Comparison of ENCODE assay signal across 12 mouse cellular contexts in genomic region chr17:27194258-27195185, GRCm38 (mm10). TPM values are rescaled to one million over a fixed set of nuclear protein-coding genes. Genes with fewer than 3 reads are reported as not detected.
A peak's percentile ranks its signal among the peaks of the same experiment; 100 is the strongest.
DNase-seq lines count a peak whose midpoint lies in the region; ATAC-seq and TF ChIP-seq lines count a peak whose summit lies in the region.
"Had no signal": no experiment of that assay in that cellular context is flagged by ENCODE, and none has a peak within 500 bp of the region (broad histone marks: within the 10 kb centered on the region; RNA-seq: fewer than 3 reads in every experiment).

No protein-coding gene starts in this region.

- TF ChIP-seq POLR2A in lung, adult 2 months (IDR thresholded peaks at IDR 0.05; ENCODE audit: borderline replicate concordance, extremely low read depth, low read depth, low read length), result no peak

- peaks cover 23% of the 10 kb centered on the region for H3K4me1 ChIP-seq in hindbrain, embryonic 10.5 days (replicated peaks)
- no peaks in the 10 kb centered on the region; the same call in 1 of the 2 replicates for H3K4me1 ChIP-seq in hindbrain, embryonic 11.5 days (replicated peaks; ENCODE audit: control insufficient read depth, insufficient read depth, low read length)
- H3K4me1 ChIP-seq in erythroblast, embryonic 14.5 days (ENCODE audit: control insufficient read depth), result peaks cover 74% of the 10 kb centered on the region
- peaks cover 46% of the 10 kb centered on the region for H3K4me1 ChIP-seq in liver, embryonic 12.5 days
- H3K4me1 ChIP-seq in neural tube, embryonic 15.5 days, result peaks cover 13% of the 10 kb centered on the region
- no peaks in the 10 kb centered on the region; the same call in 1 of the 2 replicates for H3K4me1 ChIP-seq in lung, adult 2 months (ENCODE audit: control insufficient read depth, insufficient read depth, low read length)

- no peak overlapping the region for H3K4me2 ChIP-seq in hindbrain, embryonic 11.5 days (replicated peaks; ENCODE audit: low read depth, low read length)
- peak overlapping the region; percentile 48 for H3K4me2 ChIP-seq in liver, embryonic 12.5 days
- H3K4me2 ChIP-seq in neural tube, embryonic 15.5 days, result no peak overlapping the region

- H3K4me3 ChIP-seq in hindbrain, embryonic 10.5 days, result no peak overlapping the region; the same call in 1 of the 2 replicates
- H3K4me3 ChIP-seq in hindbrain, embryonic 11.5 days (ENCODE audit: low read depth, low read length), result no peak overlapping the region
- H3K4me3 ChIP-seq in erythroblast, embryonic 14.5 days (replicated peaks), result peak overlapping the region; percentile 31
- H3K4me3 ChIP-seq in liver, embryonic 12.5 days, result no peak overlapping the region
- no peak overlapping the region for H3K4me3 ChIP-seq in neural tube, embryonic 15.5 days (replicated peaks)
- no peak overlapping the region for H3K4me3 ChIP-seq in lung, adult 2 months (replicated peaks; ENCODE audit: extremely low read depth, low read depth, low read length)
- H3K4me3 ChIP-seq: heart, adult 2 months had no signal

- no peak for TF ChIP-seq CTCF in lung, adult 2 months (IDR thresholded peaks at IDR 0.05; ENCODE audit: insufficient read depth, low read length)

- WGBS in hindbrain, embryonic 10.5 days, result 67% methylated on average over 20 of the region's 20 CpGs
- 77% methylated on average over 20 of the region's 20 CpGs for WGBS in hindbrain, embryonic 11.5 days
- 70% methylated on average over 20 of the region's 20 CpGs for WGBS in liver, embryonic 12.5 days (ENCODE audit: insufficient replicate concordance)
- WGBS in neural tube, embryonic 15.5 days, result 72% methylated on average over 20 of the region's 20 CpGs
- WGBS in lung, adult 2 months, result 64% methylated on average over 20 of the region's 20 CpGs

- H3K27me3 ChIP-seq in hindbrain, embryonic 10.5 days (ENCODE audit: insufficient read depth, poor library complexity, severe bottlenecking), result no peaks in the 10 kb centered on the region
- no peaks in the 10 kb centered on the region for H3K27me3 ChIP-seq in hindbrain, embryonic 11.5 days (ENCODE audit: control insufficient read depth, insufficient read depth, low read length)
- no peaks in the 10 kb centered on the region for H3K27me3 ChIP-seq in erythroblast, embryonic 14.5 days (ENCODE audit: control insufficient read depth)
- H3K27me3 ChIP-seq in liver, embryonic 12.5 days (replicated peaks), result no peaks in the 10 kb centered on the region
- H3K27me3 ChIP-seq in neural tube, embryonic 15.5 days (replicated peaks), result no peaks in the 10 kb centered on the region

- no peak for ATAC-seq in hindbrain, embryonic 11.5 days (ENCODE audit: low FRiP score)
- ATAC-seq in liver, embryonic 12.5 days, result peak; percentile 94
- ATAC-seq in neural tube, embryonic 15.5 days (ENCODE audit: low FRiP score), result no peak

- H3K9ac ChIP-seq in hindbrain, embryonic 11.5 days (ENCODE audit: low read depth, low read length), result no peak overlapping the region
- peak overlapping the region; percentile 59 for H3K9ac ChIP-seq in liver, embryonic 12.5 days
- H3K9ac ChIP-seq in neural tube, embryonic 15.5 days (replicated peaks), result 0 out of 2 replicates have a peak overlapping the region, but pooled peaks have one; percentile 5

- H3K27ac ChIP-seq in hindbrain, embryonic 10.5 days, result peak overlapping the region; percentile 23; the same call in 1 of the 2 replicates
- no peak overlapping the region for H3K27ac ChIP-seq in hindbrain, embryonic 11.5 days (ENCODE audit: low read depth, low read length)
- peak overlapping the region; percentile 87 for H3K27ac ChIP-seq in liver, embryonic 12.5 days
- H3K27ac ChIP-seq in neural tube, embryonic 15.5 days (replicated peaks), result peak overlapping the region; percentile 60; the same call in 1 of the 2 replicates
- H3K27ac ChIP-seq: heart, adult 2 months had no signal

- no peaks in the 10 kb centered on the region for H3K9me3 ChIP-seq in hindbrain, embryonic 10.5 days
- H3K9me3 ChIP-seq in hindbrain, embryonic 11.5 days (ENCODE audit: control insufficient read depth, low read length), result no peaks in the 10 kb centered on the region
- H3K9me3 ChIP-seq in erythroblast, embryonic 14.5 days (ENCODE audit: control insufficient read depth, low read length), result no peaks in the 10 kb centered on the region
- H3K9me3 ChIP-seq in liver, embryonic 12.5 days (replicated peaks), result no peaks in the 10 kb centered on the region
- no peaks in the 10 kb centered on the region for H3K9me3 ChIP-seq in neural tube, embryonic 15.5 days (replicated peaks)

- H3K36me3 ChIP-seq in hindbrain, embryonic 10.5 days, result peaks cover 100% of the 10 kb centered on the region
- H3K36me3 ChIP-seq in hindbrain, embryonic 11.5 days (ENCODE audit: control insufficient read depth, insufficient read depth, low read length), result peaks cover 10% of the 10 kb centered on the region
- peaks cover 99% of the 10 kb centered on the region for H3K36me3 ChIP-seq in erythroblast, embryonic 14.5 days (ENCODE audit: control insufficient read depth)
- peaks cover 100% of the 10 kb centered on the region for H3K36me3 ChIP-seq in liver, embryonic 12.5 days
- peaks cover 88% of the 10 kb centered on the region for H3K36me3 ChIP-seq in neural tube, embryonic 15.5 days

- no peak for DNase-seq in hindbrain, embryonic 10.5 days (ENCODE audit: low spot score)
- no peak for DNase-seq in hindbrain, embryonic 11.5 days (ENCODE audit: low spot score)
- DNase-seq in testis, postnatal 10 days (ENCODE audit: low spot score), result no peak
- no peak for DNase-seq in adrenal gland, postnatal 25 days
- no peak for DNase-seq in lung, adult 2 months
- DNase-seq: heart, adult 2 months; kidney, adult 18-20 months; thymus, postnatal 14 days had no signal

RNA-seq across cellular contexts. Expression of gene Lemd2, which starts 9.7 kb away (rescaled TPM):
- 19.0 and 30.0 TPM in 2 replicates for polyA plus RNA-seq in hindbrain, embryonic 10.5 days (2016; fragmentation: Nextera tagmentation; extraction: Ambion mirVana)
- polyA plus RNA-seq in hindbrain, embryonic 11.5 days (2014; fragmentation: Nextera tagmentation; extraction: Ambion mirVana), result 12.4 and 16.5 TPM in 2 replicates
- polyA plus RNA-seq in erythroblast, embryonic 14.5 days (2012), result 6.5 and 8.0 TPM in 2 replicates
- polyA plus RNA-seq in liver, embryonic 12.5 days (2016; fragmentation: Nextera tagmentation; extraction: Ambion mirVana), result 13.1 and 13.9 TPM in 2 replicates
- polyA plus RNA-seq in neural tube, embryonic 15.5 days (2015; fragmentation: Nextera tagmentation; extraction: Ambion mirVana), result 16.9 and 19.7 TPM in 2 replicates
- total RNA-seq in adrenal gland, postnatal 25 days (2021), result 80.7 and 81.1 TPM in 2 replicates
- 89.9 and 99.7 TPM in 2 replicates for polyA plus RNA-seq in lung, adult 2 months (2012; rRNA removed)

RNA-seq across cellular contexts. Expression of gene Ip6k3, which starts 26.9 kb away (rescaled TPM):
- 0.06 and 0.31 TPM in 2 replicates for polyA plus RNA-seq in hindbrain, embryonic 10.5 days (2016; fragmentation: Nextera tagmentation; extraction: Ambion mirVana)
- 0.23 and 0.49 TPM in 2 replicates for polyA plus RNA-seq in hindbrain, embryonic 11.5 days (2014; fragmentation: Nextera tagmentation; extraction: Ambion mirVana)
- 0.03 TPM in 1 of 2 replicates, not detected in the other for polyA plus RNA-seq in erythroblast, embryonic 14.5 days (2012)
- polyA plus RNA-seq in liver, embryonic 12.5 days (2016; fragmentation: Nextera tagmentation; extraction: Ambion mirVana), result 0.13 TPM in 1 of 2 replicates, not detected in the other
- polyA plus RNA-seq in neural tube, embryonic 15.5 days (2015; fragmentation: Nextera tagmentation; extraction: Ambion mirVana), result 0.23 and 0.40 TPM in 2 replicates
- 0.52 and 1.6 TPM in 2 replicates for total RNA-seq in adrenal gland, postnatal 25 days (2021)
- 3.3 and 3.6 TPM in 2 replicates for polyA plus RNA-seq in lung, adult 2 months (2012; rRNA removed)
- total RNA-seq: common myeloid progenitor, adult 5-6 weeks had no signal
